Mouse (Mus musculus): ENCODE results near the gene Tac2. TPM values are rescaled to one million over a fixed set of nuclear protein-coding genes. Genes with fewer than 3 reads are reported as not detected.
"Not testable (repeated sequence)": the region's sequence is repeated elsewhere in the genome, so short reads cannot be mapped to it uniquely, and the experiment has no call there.

The Tac2 gene
- polyA plus RNA-seq, 1 experiment from 2014 or later: not detected

DNA sequence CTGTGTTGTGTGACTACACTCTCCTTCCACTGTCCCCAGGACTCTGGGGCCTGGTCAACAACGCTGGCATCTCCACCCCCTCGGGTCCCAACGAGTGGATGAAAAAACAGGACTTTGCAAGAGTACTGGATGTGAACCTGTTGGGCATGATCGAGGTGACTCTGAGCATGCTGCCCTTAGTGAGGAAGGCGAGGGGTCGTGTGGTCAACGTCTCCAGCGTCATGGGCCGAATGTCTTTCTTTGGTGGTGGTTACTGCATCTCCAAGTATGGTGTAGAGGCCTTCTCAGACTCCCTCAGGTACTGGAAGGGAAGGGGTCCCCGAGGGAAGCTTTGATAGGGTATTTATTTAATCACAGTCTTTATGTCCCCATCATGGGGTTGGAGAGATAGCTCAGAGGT lies 38.6 kb downstream of the Tac2 start:
- H3K9me3 ChIP-seq (ENCODE audit: control insufficient read depth, low read length); H3K9ac ChIP-seq (ENCODE audit: low read length); ATAC-seq (ENCODE audit: low FRiP score); H3K27ac ChIP-seq (ENCODE audit: low read depth, low read length); H3K4me3 ChIP-seq (ENCODE audit: low read depth, low read length); H3K4me1 ChIP-seq (ENCODE audit: control insufficient read depth, insufficient read depth, low read length); H3K27me3 ChIP-seq (ENCODE audit: control insufficient read depth, insufficient read depth, low read length); DNase-seq (ENCODE audit: low spot score, missing footprints); H3K36me3 ChIP-seq (ENCODE audit: control insufficient read depth, insufficient read depth, low read length); H3K4me2 ChIP-seq: not testable (repeated sequence)
- 89% methylated on average over 10 of the region's 10 CpGs for WGBS

- no peak overlapping the region for H3K4me3 ChIP-seq (ENCODE audit: low read depth, low read length)
- no peak overlapping the region for H3K27ac ChIP-seq (ENCODE audit: low read depth, low read length)
- H3K4me1 ChIP-seq (ENCODE audit: control insufficient read depth, insufficient read depth, low read length): no peaks in the 10 kb centered on the region
- H3K9ac ChIP-seq (ENCODE audit: low read length): no peak overlapping the region
- no peaks in the 10 kb centered on the region for H3K27me3 ChIP-seq (ENCODE audit: control insufficient read depth, insufficient read depth, low read length)
- no peaks in the 10 kb centered on the region for H3K9me3 ChIP-seq (ENCODE audit: control insufficient read depth, low read length)
- no peak overlapping the region for H3K4me2 ChIP-seq
- no peaks in the 10 kb centered on the region for H3K36me3 ChIP-seq (ENCODE audit: control insufficient read depth, insufficient read depth, low read length)
- WGBS: 71% methylated on average over 12 of the region's 12 CpGs
- no peak for ATAC-seq (ENCODE audit: low FRiP score)
- no peak for DNase-seq (ENCODE audit: low spot score, missing footprints)
Measured at GRCm38 (mm10) chr10:127763914-127764680, 39.8 kb downstream of the Tac2 start.

- no peaks in the 10 kb centered on the region for H3K27me3 ChIP-seq (ENCODE audit: control insufficient read depth, insufficient read depth, low read length)
Measured at GRCm38 (mm10) chr10:127766564-127766963, 42.3 kb downstream of the Tac2 start.

GRCm38 (mm10) chr10:127776011-127776410 lies 51.7 kb downstream of the Tac2 start, which contains the start of gene Rdh9:
Gene Rdh9, plus strand, starts transcription at chr10:127776386.
- WGBS: 79% methylated on average over 2 of the region's 2 CpGs
- Histone ChIP-seq H3K4me1 (ENCODE audit: control insufficient read depth, insufficient read depth, low read length) (no peaks in the 10 kb centered on the region), H3K9me3 (ENCODE audit: control insufficient read depth, low read length) (no peaks in the 10 kb centered on the region), H3K27me3 (ENCODE audit: control insufficient read depth, insufficient read depth, low read length) (no peaks in the 10 kb centered on the region), H3K36me3 (ENCODE audit: control insufficient read depth, insufficient read depth, low read length) (no peaks in the 10 kb centered on the region), H3K27ac (ENCODE audit: low read depth, low read length) (no peak within 1 kb of the TSS), H3K4me2 (no peak within 1 kb of the TSS), H3K4me3 (ENCODE audit: low read depth, low read length) (no peak within 1 kb of the TSS), H3K9ac (ENCODE audit: low read length) (no peak within 1 kb of the TSS)
- ATAC-seq (ENCODE audit: low FRiP score) (no peak), DNase-seq (ENCODE audit: low spot score, missing footprints) (no peak)

More at GRCm38 (mm10) chr10:127766564-127766963, 42.3 kb downstream of the Tac2 start:
- DNase-seq (ENCODE audit: low spot score, missing footprints) (no peak), ATAC-seq (ENCODE audit: low FRiP score) (no peak)
- Histone ChIP-seq H3K4me3 (ENCODE audit: low read depth, low read length) (no peak overlapping the region), H3K4me2 (no peak overlapping the region), H3K9ac (ENCODE audit: low read length) (no peak overlapping the region), H3K4me1 (ENCODE audit: control insufficient read depth, insufficient read depth, low read length) (no peaks in the 10 kb centered on the region), H3K9me3 (ENCODE audit: control insufficient read depth, low read length) (no peaks in the 10 kb centered on the region), H3K27ac (ENCODE audit: low read depth, low read length) (no peak overlapping the region), H3K36me3 (ENCODE audit: control insufficient read depth, insufficient read depth, low read length) (no peaks in the 10 kb centered on the region)
- 83% methylated on average over 1 of the region's 1 CpGs for WGBS

Other genes with a start within 250 kb of the Tac2 start
- gene Stac3, start 222.8 kb upstream of the Tac2 start, polyA plus RNA-seq (2014; fragmentation: Nextera tagmentation; extraction: Ambion mirVana): 0.10 and 0.14 TPM in 2 replicates
- gene Ndufa4l2, start 209.5 kb upstream of the Tac2 start, polyA plus RNA-seq (2014; fragmentation: Nextera tagmentation; extraction: Ambion mirVana): 3.6 and 5.7 TPM in 2 replicates
- gene Shmt2, start 202.0 kb upstream of the Tac2 start, polyA plus RNA-seq (2014; fragmentation: Nextera tagmentation; extraction: Ambion mirVana): 68.8 and 74.8 TPM in 2 replicates
- 19.5 and 23.6 TPM in 2 replicates for gene Nxph4, start 189.9 kb upstream of the Tac2 start, polyA plus RNA-seq (2014; fragmentation: Nextera tagmentation; extraction: Ambion mirVana)
- gene Lrp1, start 103.3 kb upstream of the Tac2 start, polyA plus RNA-seq (2014; fragmentation: Nextera tagmentation; extraction: Ambion mirVana): 52.2 and 58.8 TPM in 2 replicates
- gene Stat6, start 81.5 kb upstream of the Tac2 start, polyA plus RNA-seq (2014; fragmentation: Nextera tagmentation; extraction: Ambion mirVana): 5.7 and 6.9 TPM in 2 replicates
- gene Nemp1, start 57.6 kb upstream of the Tac2 start, polyA plus RNA-seq (2014; fragmentation: Nextera tagmentation; extraction: Ambion mirVana): 10.0 and 10.9 TPM in 2 replicates
- 2.1 and 2.2 TPM in 2 replicates for gene Nab2, start 55.9 kb upstream of the Tac2 start, polyA plus RNA-seq (2014; fragmentation: Nextera tagmentation; extraction: Ambion mirVana)
- gene Myo1a, start 19.3 kb upstream of the Tac2 start, polyA plus RNA-seq (2014; fragmentation: Nextera tagmentation; extraction: Ambion mirVana): 0.41 and 0.46 TPM in 2 replicates
- gene Zbtb39, start 15.1 kb downstream of the Tac2 start, polyA plus RNA-seq (2014; fragmentation: Nextera tagmentation; extraction: Ambion mirVana): 7.5 and 7.6 TPM in 2 replicates
- 0.21 and 0.30 TPM in 2 replicates for gene Gpr182, start 27.3 kb downstream of the Tac2 start, polyA plus RNA-seq (2014; fragmentation: Nextera tagmentation; extraction: Ambion mirVana)
- gene Rdh1, start 35.2 kb downstream of the Tac2 start, polyA plus RNA-seq (2014; fragmentation: Nextera tagmentation; extraction: Ambion mirVana): not detected in 2 replicates
- not detected in 2 replicates for gene Rdh16f1, start 35.3 kb downstream of the Tac2 start, polyA plus RNA-seq (2014; fragmentation: Nextera tagmentation; extraction: Ambion mirVana)
- gene Rdh9, start 51.9 kb downstream of the Tac2 start, polyA plus RNA-seq (2014; fragmentation: Nextera tagmentation; extraction: Ambion mirVana): 0.10 and 0.15 TPM in 2 replicates
- not detected in 2 replicates for gene Rdh16, start 76.7 kb downstream of the Tac2 start, polyA plus RNA-seq (2014; fragmentation: Nextera tagmentation; extraction: Ambion mirVana)
- gene Rdh19, start 125.5 kb downstream of the Tac2 start, polyA plus RNA-seq (2014; fragmentation: Nextera tagmentation; extraction: Ambion mirVana): not detected in 2 replicates
- gene Rdh16f2, start 142.0 kb downstream of the Tac2 start, polyA plus RNA-seq (2014; fragmentation: Nextera tagmentation; extraction: Ambion mirVana): not detected in 2 replicates
- gene Rdh7, start 164.3 kb downstream of the Tac2 start, polyA plus RNA-seq (2014; fragmentation: Nextera tagmentation; extraction: Ambion mirVana): not detected in 2 replicates
- not detected in 2 replicates for gene Sdr9c7, start 174.0 kb downstream of the Tac2 start, polyA plus RNA-seq (2014; fragmentation: Nextera tagmentation; extraction: Ambion mirVana)

Data from midbrain, embryonic 11.5 days (tissue).